Mouse (Mus musculus): Measurements from ENCODE around the gene Chat. TPM values are rescaled to one million over a fixed set of nuclear protein-coding genes. Genes with fewer than 3 reads are reported as not detected.

Chat gene
- polyA plus RNA-seq, 1 experiment = not detected

GRCm38 (mm10) chr14:32463211-32464040, 2.4 kb downstream of the Chat start:
- TF ChIP-seq POLR2A (IDR thresholded peaks at IDR 0.05; ENCODE audit: low read depth, low read length) = no peak
- no peak for TF ChIP-seq CTCF (IDR thresholded peaks at IDR 0.05; ENCODE audit: extremely low read depth, insufficient read depth, insufficient read length, insufficient replicate concordance)
- H3K27ac ChIP-seq (ENCODE audit: insufficient read depth, low read length) = no peak overlapping the region
- H3K4me3 ChIP-seq (ENCODE audit: extremely low read depth, insufficient read depth, insufficient read length) = no peak overlapping the region
- WGBS = 11% methylated on average over 74 of the region's 74 CpGs
- DNase-seq (ENCODE audit: low read depth in 1 of 2, low spot score in 2 of 2) = no peak
- H3K27me3 ChIP-seq (ENCODE audit: control insufficient read depth, insufficient read depth, low read length) = peaks cover 22% of the 10 kb centered on the region
- no peaks in the 10 kb centered on the region for H3K4me1 ChIP-seq (ENCODE audit: control insufficient read depth, insufficient read depth, insufficient read length)
- H3K36me3 ChIP-seq (ENCODE audit: control insufficient read depth, insufficient read depth, low read length) = no peaks in the 10 kb centered on the region

DNA sequence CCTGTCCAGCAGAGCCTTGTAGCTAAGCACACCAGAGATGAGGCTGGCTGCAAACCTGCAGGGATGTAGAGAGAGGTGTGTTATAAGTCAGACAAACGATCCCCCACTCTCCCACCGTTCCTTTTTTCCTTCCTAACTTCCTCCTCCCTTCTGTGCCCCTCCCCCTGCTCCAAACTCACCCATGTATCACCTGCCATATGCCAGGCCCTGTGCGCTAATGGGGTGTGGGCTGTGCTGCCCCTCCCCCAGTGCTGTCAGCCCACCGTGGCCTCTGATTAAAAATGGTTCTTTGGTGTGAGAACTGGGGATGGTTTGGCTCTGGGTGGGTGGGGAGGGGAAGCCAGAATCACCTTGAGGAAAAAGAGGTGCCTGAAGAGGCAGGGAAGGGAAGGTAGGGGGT, 13.2 kb downstream of the Chat start:
- 9% methylated on average over 4 of the region's 4 CpGs for WGBS
- Histone ChIP-seq H3K36me3 (ENCODE audit: control insufficient read depth, insufficient read depth, low read length) (no peaks in the 10 kb centered on the region), H3K27ac (ENCODE audit: insufficient read depth, low read length) (no peak overlapping the region), H3K27me3 (ENCODE audit: control insufficient read depth, insufficient read depth, low read length) (no peaks in the 10 kb centered on the region), H3K4me3 (ENCODE audit: extremely low read depth, insufficient read depth, insufficient read length) (no peak overlapping the region), H3K4me1 (ENCODE audit: control insufficient read depth, insufficient read depth, insufficient read length) (no peaks in the 10 kb centered on the region)
- no peak for TF ChIP-seq CTCF (IDR thresholded peaks at IDR 0.05; ENCODE audit: extremely low read depth, insufficient read depth, insufficient read length, insufficient replicate concordance)
- TF ChIP-seq POLR2A (IDR thresholded peaks at IDR 0.05; ENCODE audit: low read depth, low read length) = no peak
- DNase-seq (ENCODE audit: low read depth in 1 of 2, low spot score in 2 of 2) = no peak

DNA sequence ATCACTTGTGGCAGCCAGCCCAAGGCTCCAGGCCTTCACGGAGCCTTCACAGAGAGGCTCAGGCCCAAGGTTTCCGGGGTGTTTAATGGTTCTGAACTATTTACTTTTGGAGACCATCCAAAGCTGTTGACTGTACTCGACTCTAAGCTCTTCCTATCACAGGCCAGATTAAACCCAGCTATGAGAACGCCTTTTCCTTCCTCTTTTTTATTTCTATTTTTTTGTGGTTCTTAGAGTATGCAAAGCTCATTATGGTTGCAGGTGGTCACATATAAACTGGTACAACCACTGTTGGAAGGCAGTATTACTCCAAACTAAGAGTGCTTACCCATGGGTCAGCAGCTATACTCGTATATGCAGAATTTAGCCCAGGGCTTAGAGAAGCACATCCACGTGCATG, 18.8 kb downstream of the Chat start:
- WGBS = 18% methylated on average over 6 of the region's 6 CpGs
- no peak for TF ChIP-seq CTCF (IDR thresholded peaks at IDR 0.05; ENCODE audit: extremely low read depth, insufficient read depth, insufficient read length, insufficient replicate concordance)
- TF ChIP-seq POLR2A (IDR thresholded peaks at IDR 0.05; ENCODE audit: low read depth, low read length) = no peak
- Histone ChIP-seq H3K4me3 (ENCODE audit: extremely low read depth, insufficient read depth, insufficient read length) (no peak overlapping the region), H3K4me1 (ENCODE audit: control insufficient read depth, insufficient read depth, insufficient read length) (no peaks in the 10 kb centered on the region), H3K27me3 (ENCODE audit: control insufficient read depth, insufficient read depth, low read length) (no peaks in the 10 kb centered on the region), H3K27ac (ENCODE audit: insufficient read depth, low read length) (no peak overlapping the region), H3K36me3 (ENCODE audit: control insufficient read depth, insufficient read depth, low read length) (no peaks in the 10 kb centered on the region)
- no peak for DNase-seq (ENCODE audit: low read depth in 1 of 2, low spot score in 2 of 2)

DNA sequence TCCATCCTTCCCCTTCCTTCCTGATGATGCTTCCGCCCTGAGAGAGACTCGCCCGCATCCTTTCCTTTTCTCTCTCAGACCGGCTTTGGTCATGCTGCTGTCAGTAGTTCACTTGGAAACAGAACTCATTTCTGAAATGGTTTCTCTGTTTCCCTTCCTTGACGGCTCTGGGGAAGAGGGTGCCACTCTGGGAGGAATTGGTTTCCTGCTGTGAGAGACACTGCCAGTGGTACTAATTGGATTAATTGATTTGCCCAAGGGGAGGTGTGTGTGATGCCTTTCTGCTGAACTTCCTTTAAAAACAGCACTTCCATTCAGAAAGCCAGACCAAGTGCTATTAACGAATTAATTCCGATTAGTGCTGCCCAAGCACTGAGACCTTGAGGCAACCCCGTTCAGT, 22.3 kb downstream of the Chat start:
- no peaks in the 10 kb centered on the region for H3K4me1 ChIP-seq (ENCODE audit: control insufficient read depth, insufficient read depth, insufficient read length)
- no peak overlapping the region for H3K27ac ChIP-seq (ENCODE audit: insufficient read depth, low read length)
- DNase-seq (ENCODE audit: low read depth in 1 of 2, low spot score in 2 of 2) = no peak
- no peak overlapping the region for H3K4me3 ChIP-seq (ENCODE audit: extremely low read depth, insufficient read depth, insufficient read length)
- TF ChIP-seq CTCF (IDR thresholded peaks at IDR 0.05; ENCODE audit: extremely low read depth, insufficient read depth, insufficient read length, insufficient replicate concordance) (no peak), POLR2A (IDR thresholded peaks at IDR 0.05; ENCODE audit: low read depth, low read length) (no peak)
- no peaks in the 10 kb centered on the region for H3K36me3 ChIP-seq (ENCODE audit: control insufficient read depth, insufficient read depth, low read length)
- WGBS = 52% methylated on average over 8 of the region's 8 CpGs
- H3K27me3 ChIP-seq (ENCODE audit: control insufficient read depth, insufficient read depth, low read length) = no peaks in the 10 kb centered on the region

- no peaks in the 10 kb centered on the region for H3K4me1 ChIP-seq (ENCODE audit: control insufficient read depth, insufficient read depth, insufficient read length)
- H3K36me3 ChIP-seq (ENCODE audit: control insufficient read depth, insufficient read depth, low read length) = no peaks in the 10 kb centered on the region
- no peaks in the 10 kb centered on the region for H3K27me3 ChIP-seq (ENCODE audit: control insufficient read depth, insufficient read depth, low read length)
- WGBS = 26% methylated on average over 3 of the region's 3 CpGs
- TF ChIP-seq POLR2A (IDR thresholded peaks at IDR 0.05; ENCODE audit: low read depth, low read length) = no peak
- H3K27ac ChIP-seq (ENCODE audit: insufficient read depth, low read length) = no peak overlapping the region
- no peak overlapping the region for H3K4me3 ChIP-seq (ENCODE audit: extremely low read depth, insufficient read depth, insufficient read length)
- DNase-seq (ENCODE audit: low read depth in 1 of 2, low spot score in 2 of 2) = no peak
These were observed 26.0 kb downstream of the Chat start for GRCm38 (mm10) chr14:32439744-32440143.

- no peak for TF ChIP-seq CTCF (IDR thresholded peaks at IDR 0.05; ENCODE audit: extremely low read depth, insufficient read depth, insufficient read length, insufficient replicate concordance)
- no peak for TF ChIP-seq POLR2A (IDR thresholded peaks at IDR 0.05; ENCODE audit: low read depth, low read length)
- Histone ChIP-seq H3K36me3 (ENCODE audit: control insufficient read depth, insufficient read depth, low read length) (no peaks in the 10 kb centered on the region), H3K4me1 (ENCODE audit: control insufficient read depth, insufficient read depth, insufficient read length) (no peaks in the 10 kb centered on the region), H3K27ac (ENCODE audit: insufficient read depth, low read length) (no peak overlapping the region), H3K4me3 (ENCODE audit: extremely low read depth, insufficient read depth, insufficient read length) (no peak overlapping the region), H3K27me3 (ENCODE audit: control insufficient read depth, insufficient read depth, low read length) (no peaks in the 10 kb centered on the region)
- no peak for DNase-seq (ENCODE audit: low read depth in 1 of 2, low spot score in 2 of 2)
- 74% methylated on average over 5 of the region's 5 CpGs for WGBS
These were observed 26.5 kb downstream of the Chat start for GRCm38 (mm10) chr14:32439316-32439715.

DNA sequence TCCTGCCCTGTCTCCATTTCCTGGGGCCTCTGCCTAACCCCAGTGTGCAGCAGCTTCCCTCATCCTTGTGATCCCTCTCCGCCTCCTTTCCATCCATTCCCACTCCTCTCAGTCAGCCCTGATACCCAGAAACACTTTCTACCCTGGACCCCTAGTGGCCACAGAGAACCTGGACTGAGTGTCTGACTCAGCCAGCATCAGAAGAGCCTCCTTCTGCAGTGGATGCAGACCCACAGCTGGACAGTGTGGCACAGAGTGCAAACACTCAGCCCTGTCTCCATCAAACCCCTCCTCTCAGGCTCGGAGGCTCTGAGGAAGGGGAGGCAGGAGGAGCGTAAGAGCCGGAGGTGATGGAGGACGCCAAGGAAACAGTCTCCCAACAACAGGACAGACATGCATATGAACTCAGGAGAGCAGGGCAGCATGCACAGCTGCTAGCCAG, 28.4 kb downstream of the Chat start:
- no peaks in the 10 kb centered on the region for H3K36me3 ChIP-seq (ENCODE audit: control insufficient read depth, insufficient read depth, low read length)
- no peak overlapping the region for H3K27ac ChIP-seq (ENCODE audit: insufficient read depth, low read length)
- H3K27me3 ChIP-seq (ENCODE audit: control insufficient read depth, insufficient read depth, low read length) = no peaks in the 10 kb centered on the region
- H3K4me1 ChIP-seq (ENCODE audit: control insufficient read depth, insufficient read depth, insufficient read length) = no peaks in the 10 kb centered on the region
- WGBS = 64% methylated on average over 5 of the region's 5 CpGs
- TF ChIP-seq CTCF (IDR thresholded peaks at IDR 0.05; ENCODE audit: extremely low read depth, insufficient read depth, insufficient read length, insufficient replicate concordance) = no peak
- no peak for TF ChIP-seq POLR2A (IDR thresholded peaks at IDR 0.05; ENCODE audit: low read depth, low read length)
- no peak for DNase-seq (ENCODE audit: low read depth in 1 of 2, low spot score in 2 of 2)
- H3K4me3 ChIP-seq (ENCODE audit: extremely low read depth, insufficient read depth, insufficient read length) = no peak overlapping the region
